Mouse (Mus musculus) left cerebral cortex, adult 9 months (tissue): ENCODE results near the gene Xndc1.

Source experiments
- DNase-seq, 2 experiments: peaks; one replicate each; pipeline ENCODE4 v3.0.0; 2022; ENCODE audit warnings: low spot score in 2 of 2

The Xndc1 gene

GRCm38 (mm10) chr7:102081784-102082183 is 16.5 kb downstream of the Xndc1 start:
- DNase-seq: no peak

GRCm38 (mm10) chr7:102082816-102083215 is 17.5 kb downstream of the Xndc1 start, which contains the start of gene Trpc2:
Trpc2 (plus strand) TSS chr7:102083116.
- DNase-seq: no peak

- DNase-seq: no peak
These were observed 18.9 kb downstream of the Xndc1 start for GRCm38 (mm10) chr7:102084041-102084696.

- peak in 1 of 2 experiments; percentile 50 for DNase-seq
These were observed 22.0 kb downstream of the Xndc1 start for GRCm38 (mm10) chr7:102087336-102087735.

- DNase-seq: no peak
These were observed 34.7 kb downstream of the Xndc1 start for GRCm38 (mm10) chr7:102099760-102100661.

- DNase-seq: no peak
These were observed 35.6 kb downstream of the Xndc1 start for GRCm38 (mm10) chr7:102100868-102101267.

- no peak for DNase-seq
These were observed 36.2 kb downstream of the Xndc1 start, which contains the start of gene Art1 for GRCm38 (mm10) chr7:102101487-102101886. Art1 (plus strand) TSS chr7:102101743.

- DNase-seq: no peak
These were observed 36.9 kb downstream of the Xndc1 start for GRCm38 (mm10) chr7:102102241-102102640.

- no peak for DNase-seq
These were observed 37.4 kb downstream of the Xndc1 start for GRCm38 (mm10) chr7:102102696-102103095.

- DNase-seq: no peak
These were observed 38.2 kb downstream of the Xndc1 start for GRCm38 (mm10) chr7:102103555-102103954.

- DNase-seq: no peak
These were observed 38.8 kb downstream of the Xndc1 start for GRCm38 (mm10) chr7:102104126-102104525.

GRCm38 (mm10) chr7:102106700-102107141 is 41.4 kb downstream of the Xndc1 start:
- DNase-seq: no peak

- DNase-seq: no peak
These were observed 42.9 kb downstream of the Xndc1 start for GRCm38 (mm10) chr7:102108206-102108605.

GRCm38 (mm10) chr7:102109171-102109570 is 43.9 kb downstream of the Xndc1 start, which contains the start of gene Art5:
Art5 (minus strand) TSS chr7:102109489.
- no peak for DNase-seq

- no peak for DNase-seq
These were observed 44.4 kb downstream of the Xndc1 start for GRCm38 (mm10) chr7:102109746-102110145.

GRCm38 (mm10) chr7:102113151-102113729 is 47.9 kb downstream of the Xndc1 start:
- no peak for DNase-seq

- peak in 1 of 2 experiments; percentile 11 for DNase-seq
These were observed 51.4 kb downstream of the Xndc1 start, which contains the start of gene Chrna10 for GRCm38 (mm10) chr7:102116579-102117331. Chrna10 (minus strand) TSS chr7:102116828.

- no peak for DNase-seq
These were observed 52.1 kb downstream of the Xndc1 start for GRCm38 (mm10) chr7:102117382-102117781.

- no peak for DNase-seq
These were observed 55.0 kb downstream of the Xndc1 start for GRCm38 (mm10) chr7:102120326-102120725.

- no peak for DNase-seq
These were observed 67.1 kb downstream of the Xndc1 start for GRCm38 (mm10) chr7:102132395-102132794.
